Mouse (Mus musculus) ES-Bruce4 (cell line): ENCODE measurements around the gene Cyth3.

ENCODE experiments used
- CTCF ChIP-seq: IDR thresholded peaks from one replicate; pipeline ENCODE4 v1.8.1; 2011; ENCODE audit warnings: low read depth, low read length
- EP300 ChIP-seq: IDR thresholded peaks from 2 replicates; pipeline ENCODE4 v1.6.1; 2011; ENCODE audit warnings: low read depth, low read length; ENCODE audit not compliant: insufficient read depth
- POLR2A ChIP-seq: IDR thresholded peaks from one replicate; pipeline ENCODE4 v1.8.1; 2011; ENCODE audit warnings: low read length; ENCODE audit not compliant: insufficient read depth

DNA sequence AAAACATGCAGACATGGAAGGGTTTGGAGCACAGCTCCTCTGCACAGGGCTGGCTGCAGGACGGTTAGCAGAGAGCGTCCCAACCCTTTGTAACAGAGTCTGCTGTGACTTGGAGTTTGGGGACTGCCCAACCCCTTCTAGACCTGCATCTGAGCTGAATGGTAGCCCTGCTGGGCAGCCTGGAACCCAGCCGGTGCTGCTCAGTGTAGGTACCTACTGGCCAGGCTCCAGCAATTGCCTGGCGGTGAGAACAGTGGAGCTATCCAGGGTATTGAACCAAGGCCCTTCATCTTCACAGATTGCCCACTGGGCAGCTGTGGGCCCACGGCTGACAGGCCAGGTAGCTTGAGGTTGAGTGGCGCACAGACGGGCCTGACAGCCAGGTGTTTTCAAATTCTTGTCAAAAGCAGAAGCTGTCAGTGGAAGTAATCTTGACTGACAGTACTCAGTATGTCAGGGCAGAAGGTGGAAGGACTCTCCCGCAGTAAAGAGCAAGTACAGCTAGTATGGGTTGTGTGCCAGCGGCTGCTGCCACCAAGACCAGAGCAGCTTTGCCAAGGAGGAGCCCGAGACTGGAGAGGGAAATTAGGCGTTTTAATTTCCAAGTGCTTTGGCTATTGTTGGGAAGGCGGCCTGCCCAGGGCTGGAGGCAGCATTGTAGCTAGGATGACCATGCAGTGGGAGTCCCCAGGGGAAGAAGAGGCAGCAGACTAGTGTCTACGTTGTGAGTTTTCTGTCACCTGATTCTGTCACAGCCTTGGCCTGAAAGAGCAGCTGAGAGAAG lies 82.8 kb downstream of the Cyth3 start:
- TF ChIP-seq CTCF: no peak
- no peak for TF ChIP-seq EP300
- no peak for TF ChIP-seq POLR2A
